Comparison of ENCODE assay signal across 11 mouse cellular contexts in genomic region chr17:29500802-29501469, GRCm38 (mm10). TPM values are rescaled to one million over a fixed set of nuclear protein-coding genes. Genes with fewer than 3 reads are reported as not detected.
DNase-seq lines count a peak whose midpoint lies in the region; ATAC-seq and TF ChIP-seq lines count a peak whose summit lies in the region.
"Had no signal": no experiment of that assay in that cellular context is flagged by ENCODE, and none has a peak within 500 bp of the region (broad histone marks: within the 10 kb centered on the region; RNA-seq: fewer than 3 reads in every experiment).

No protein-coding gene starts in this region.

- H3K4me1 ChIP-seq in lung, embryonic 14.5 days (ENCODE audit: insufficient read depth), result no peaks in the 10 kb centered on the region
- H3K4me1 ChIP-seq in bone marrow, adult 2 months (ENCODE audit: control insufficient read depth, insufficient read depth, low read length), result peaks cover 11% of the 10 kb centered on the region
- H3K4me1 ChIP-seq: embryonic facial prominence, embryonic 12.5 days had no signal

- H3K27ac ChIP-seq in lung, embryonic 14.5 days (ENCODE audit: low read depth), result no peak overlapping the region
- peak overlapping the region; percentile 38; the same call in 1 of the 2 replicates for H3K27ac ChIP-seq in bone marrow, adult 2 months (ENCODE audit: control insufficient read depth, insufficient read depth, low read depth, low read length, poor library complexity)
- H3K27ac ChIP-seq: embryonic facial prominence, embryonic 12.5 days; hindbrain, embryonic 13.5 days; midbrain, embryonic 13.5 days had no signal

- H3K4me3 ChIP-seq in lung, embryonic 14.5 days (ENCODE audit: low read depth, low read length), result no peak overlapping the region
- no peak overlapping the region for H3K4me3 ChIP-seq in bone marrow, adult 2 months (replicated peaks; ENCODE audit: control insufficient read depth, low read depth, low read length)
- H3K4me3 ChIP-seq: embryonic facial prominence, embryonic 12.5 days; hindbrain, embryonic 13.5 days; midbrain, embryonic 13.5 days had no signal

- WGBS in lung, embryonic 14.5 days, result 66% methylated on average over 17 of the region's 17 CpGs
- WGBS in bone marrow, adult 2 months, result 8% methylated on average over 17 of the region's 17 CpGs

- H3K9ac ChIP-seq in lung, embryonic 14.5 days, result no peak overlapping the region
- H3K9ac ChIP-seq: embryonic facial prominence, embryonic 12.5 days; hindbrain, embryonic 13.5 days; midbrain, embryonic 13.5 days had no signal

- no peak overlapping the region for H3K4me2 ChIP-seq in lung, embryonic 14.5 days
- H3K4me2 ChIP-seq: embryonic facial prominence, embryonic 12.5 days; hindbrain, embryonic 13.5 days; midbrain, embryonic 13.5 days had no signal

- DNase-seq in lung, embryonic 14.5 days, result no peak
- DNase-seq in lung, postnatal 36 days, result no peak
- peak; percentile 92 for DNase-seq in liver
- DNase-seq in splenic B cell, adult 2 months (ENCODE audit: low read depth, low spot score), result peak; percentile 47
- no peak for DNase-seq in left cerebral cortex, adult 9 months (ENCODE audit: low spot score in 2 of 2)
- DNase-seq in ovary, postnatal 36 days (ENCODE audit: low spot score), result no peak
- DNase-seq: thymus, postnatal 36 days had no signal

- H3K27me3 ChIP-seq in lung, embryonic 14.5 days (ENCODE audit: insufficient read depth, low read length), result no peaks in the 10 kb centered on the region
- H3K27me3 ChIP-seq in splenic B cell, adult 2 months (ENCODE audit: control insufficient read depth, insufficient read depth, low read length, poor library complexity, severe bottlenecking), result no peaks in the 10 kb centered on the region

- no peak for TF ChIP-seq CTCF in lung, embryonic 14.5 days (IDR thresholded peaks at IDR 0.05; ENCODE audit: low read depth)
- peak; percentile 39; the same call in 1 of the 2 replicates for TF ChIP-seq CTCF in bone marrow, adult 2 months (IDR thresholded peaks at IDR 0.05; ENCODE audit: control insufficient read depth, insufficient read depth, low read length)

- peak; percentile 49 for ATAC-seq in lung, embryonic 14.5 days (ENCODE audit: insufficient read depth)
- ATAC-seq: midbrain, embryonic 13.5 days had no signal

- no peaks in the 10 kb centered on the region for H3K9me3 ChIP-seq in lung, embryonic 14.5 days (ENCODE audit: low read depth, low read length)
- H3K9me3 ChIP-seq: embryonic facial prominence, embryonic 12.5 days; hindbrain, embryonic 13.5 days; midbrain, embryonic 13.5 days had no signal

- H3K36me3 ChIP-seq in lung, embryonic 14.5 days (ENCODE audit: insufficient read depth), result peaks cover 4% of the 10 kb centered on the region; the same call in 1 of the 2 replicates
- no peaks in the 10 kb centered on the region for H3K36me3 ChIP-seq in splenic B cell, adult 2 months (ENCODE audit: control insufficient read depth, insufficient read depth, low read length, poor library complexity, severe bottlenecking)
- H3K36me3 ChIP-seq: hindbrain, embryonic 13.5 days; midbrain, embryonic 13.5 days had no signal

- TF ChIP-seq POLR2A in bone marrow, adult 2 months (IDR thresholded peaks at IDR 0.05; ENCODE audit: borderline replicate concordance, control insufficient read depth, low read depth, low read length), result no peak

RNA-seq across cellular contexts. Expression of gene Pim1, which starts 10.4 kb away (rescaled TPM):
- polyA plus RNA-seq in lung, embryonic 14.5 days (2014; fragmentation: Nextera tagmentation; extraction: Ambion mirVana), result 14.1 and 16.0 TPM in 2 replicates
- polyA plus RNA-seq in bone marrow, adult 2 months (2011; ENCODE audit: insufficient read depth, insufficient read length, low replicate concordance, missing spikeins), result 172 and 208 TPM in 2 replicates

RNA-seq across cellular contexts. Expression of gene Gm17657, which starts 48.5 kb away (rescaled TPM):
- polyA plus RNA-seq in lung, embryonic 14.5 days (2014; fragmentation: Nextera tagmentation; extraction: Ambion mirVana), result not detected in 2 replicates
- polyA plus RNA-seq in bone marrow, adult 2 months (2011; ENCODE audit: insufficient read depth, insufficient read length, low replicate concordance, missing spikeins), result 0.65 TPM in 1 of 2 replicates, not detected in the other
- polyA plus RNA-seq: embryonic facial prominence, embryonic 12.5 days; hindbrain, embryonic 13.5 days; midbrain, embryonic 13.5 days had no signal

RNA-seq across cellular contexts. Expression of gene Tbc1d22b, which starts 48.6 kb away (rescaled TPM):
- polyA plus RNA-seq in lung, embryonic 14.5 days (2014; fragmentation: Nextera tagmentation; extraction: Ambion mirVana), result 17.4 TPM in 2 replicates
- 4.1 and 9.9 TPM in 2 replicates for polyA plus RNA-seq in bone marrow, adult 2 months (2011; ENCODE audit: insufficient read depth, insufficient read length, low replicate concordance, missing spikeins)

RNA-seq across cellular contexts. Expression of gene Tmem217, which starts 51.2 kb away (rescaled TPM):
- 0.43 and 0.46 TPM in 2 replicates for polyA plus RNA-seq in lung, embryonic 14.5 days (2014; fragmentation: Nextera tagmentation; extraction: Ambion mirVana)
- polyA plus RNA-seq in bone marrow, adult 2 months (2011; ENCODE audit: insufficient read depth, insufficient read length, low replicate concordance, missing spikeins), result not detected in 2 replicates

Comparison
In these comparisons a context has a peak if more than half of its experiments do, and no peak if none do; other contexts are left out.
1. DNase-seq: peak in liver (single experiment) and splenic B cell, adult 2 months (single experiment); none in lung, embryonic 14.5 days (single experiment), lung, postnatal 36 days (single experiment), left cerebral cortex, adult 9 months (0 of 2) and ovary, postnatal 36 days (single experiment).
2. RNA of gene Pim1, which starts 10.4 kb away (polyA plus RNA-seq): 172 to 208 TPM in bone marrow, adult 2 months; 14.1 to 16.0 TPM in lung, embryonic 14.5 days; every median in the first group is over 10 times any median in the second.